Mouse (Mus musculus) monocyte, adult 5-6 weeks (primary cell): ENCODE results near the gene Stab2. TPM values are rescaled to one million over a fixed set of nuclear protein-coding genes. Genes with fewer than 3 reads are reported as not detected.

Experiments used
- ATAC-seq: fragments of 153-309, 156-312 bp; replicated peaks from 2 replicates; pipeline ENCODE4 v1.8.0; 2017; ENCODE audit warnings: mild to moderate bottlenecking; ENCODE audit not compliant: low TSS enrichment, insufficient number of reproducible peaks, severe bottlenecking, poor library complexity, low FRiP score
- total RNA-seq: library from RNA; stranded (forward); fragments of 200-1000, 200-491, 200-594 nt; gene quantifications from 3 replicates; pipeline ENCODE4 v1.2.3, GENCODE M21; 2017

Stab2 gene
- total RNA-seq, 1 experiment from 2014 or later, result not detected

DNA sequence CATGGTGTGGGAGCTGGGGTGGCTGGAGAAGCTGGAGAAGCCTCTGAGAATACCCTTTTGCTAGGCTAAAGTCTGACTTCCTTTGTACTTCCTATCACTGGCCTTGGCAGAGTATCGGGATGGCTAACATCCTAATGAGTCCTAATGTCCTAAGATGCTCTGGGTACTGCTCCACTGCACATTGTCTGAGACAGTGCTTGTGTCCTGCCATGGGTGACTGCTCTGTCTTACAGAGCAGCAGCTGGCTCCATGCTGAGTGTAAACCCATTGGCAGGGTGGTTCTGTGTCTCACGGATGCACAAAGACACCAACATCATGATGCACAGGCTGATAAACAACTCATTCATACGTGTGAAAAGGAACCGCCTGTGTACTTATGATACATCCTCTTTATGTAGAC, 158.7 kb downstream of the Stab2 start:
- no peak for ATAC-seq

DNA sequence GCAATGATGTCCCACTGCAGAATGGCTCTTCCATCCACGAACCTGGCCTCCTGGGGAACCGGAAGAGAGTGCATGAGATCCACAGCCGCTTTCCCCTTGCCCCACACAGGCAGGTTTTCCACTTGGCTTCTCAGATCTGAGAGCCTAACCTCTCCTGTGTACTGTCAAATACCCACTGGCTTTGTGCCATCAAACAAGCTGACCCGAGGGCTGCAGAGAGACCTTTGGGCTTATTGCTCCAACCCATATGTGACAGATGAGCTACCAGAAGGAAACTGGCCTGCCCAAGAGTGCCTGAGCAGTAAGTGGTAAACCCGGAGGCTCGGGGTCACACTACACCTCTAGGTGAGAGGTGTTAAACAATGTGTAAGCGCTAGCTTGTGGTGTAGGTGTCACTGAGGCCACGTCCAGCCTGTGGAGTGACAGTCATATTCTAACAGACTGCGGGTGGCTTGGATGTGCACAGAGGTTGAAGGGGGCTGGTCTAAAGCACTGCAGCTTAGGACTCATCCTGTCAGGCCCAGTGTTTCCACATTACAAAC, 160.8 kb downstream of the Stab2 start:
- peak; percentile 68 for ATAC-seq

DNA sequence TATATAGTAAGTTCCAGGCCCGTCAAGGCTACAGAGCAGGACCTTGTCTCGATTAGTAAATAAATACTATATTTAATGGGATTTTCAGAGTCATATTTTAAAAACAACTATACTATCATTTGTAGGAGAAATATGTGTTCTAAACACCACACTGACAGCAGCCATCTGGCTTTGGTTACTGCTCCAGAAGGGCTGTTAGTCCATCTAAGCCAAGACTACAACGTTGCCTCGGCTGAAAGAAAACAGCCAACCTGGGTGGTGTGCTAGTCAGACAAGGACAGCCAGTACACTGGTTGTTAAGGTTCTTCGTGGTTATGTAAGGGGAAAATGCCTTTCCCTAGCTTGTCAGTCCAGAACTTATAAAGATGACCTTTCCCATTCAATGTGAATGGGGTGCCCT, 165.2 kb downstream of the Stab2 start:
- ATAC-seq, result no peak

DNA sequence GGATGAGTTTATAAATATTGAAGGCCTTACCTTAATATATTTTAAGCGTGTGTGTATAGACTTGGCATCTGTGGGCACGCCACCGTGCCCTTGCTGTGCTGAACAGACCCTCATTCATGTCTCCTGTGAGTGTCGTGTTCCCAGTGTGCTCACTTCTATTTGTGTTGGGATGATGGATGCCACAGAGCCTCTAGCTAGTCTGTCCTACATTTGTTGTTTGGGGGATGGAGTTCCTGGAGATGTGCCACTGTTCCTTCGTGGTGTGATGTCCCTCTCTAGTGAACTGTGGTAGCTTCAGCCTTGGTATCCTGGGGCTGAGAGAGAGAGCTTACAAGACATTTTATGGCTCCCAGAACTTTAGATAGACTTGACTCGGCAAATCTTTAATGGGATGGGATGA, 169.0 kb downstream of the Stab2 start:
- ATAC-seq, result no peak

DNA sequence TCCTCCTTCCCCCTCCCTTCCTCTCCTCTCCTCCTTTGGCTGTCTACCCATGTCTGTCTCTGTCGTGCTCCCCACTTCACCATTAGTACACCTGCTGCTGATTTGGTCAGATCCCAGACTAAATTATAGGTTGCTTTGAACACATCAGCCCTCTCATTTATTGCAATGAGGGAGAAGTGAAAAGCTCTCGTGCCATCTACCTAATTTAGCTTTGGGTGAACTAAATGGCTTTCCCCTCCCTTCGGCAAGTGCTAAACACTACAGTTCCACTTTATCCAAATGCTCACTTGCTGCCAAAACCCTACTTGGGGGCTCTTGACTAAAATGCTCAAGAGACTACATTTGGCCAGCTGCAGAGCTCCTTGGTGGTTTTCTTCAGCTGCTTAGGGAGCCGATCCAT, 171.0 kb downstream of the Stab2 start:
- ATAC-seq, result no peak

DNA sequence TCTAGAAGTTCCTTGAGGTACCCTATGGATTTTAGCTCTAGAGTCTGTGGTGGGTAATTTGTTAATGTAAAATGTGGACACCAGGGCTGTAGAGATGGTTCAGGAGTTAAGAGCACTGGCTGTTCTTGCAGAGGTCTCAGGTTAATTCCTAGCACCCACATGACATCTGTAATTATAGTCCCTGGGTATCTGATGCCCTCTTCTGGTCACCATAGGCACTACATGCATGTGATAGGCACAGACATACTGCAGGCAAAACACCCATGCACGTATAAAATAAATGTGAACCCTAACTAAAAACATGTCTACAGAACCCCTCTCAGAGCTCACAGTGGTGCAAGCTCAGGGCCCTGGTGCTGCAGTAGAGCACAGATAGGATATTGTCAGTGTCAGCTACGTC, 178.3 kb downstream of the Stab2 start:
- ATAC-seq, result no peak

DNA sequence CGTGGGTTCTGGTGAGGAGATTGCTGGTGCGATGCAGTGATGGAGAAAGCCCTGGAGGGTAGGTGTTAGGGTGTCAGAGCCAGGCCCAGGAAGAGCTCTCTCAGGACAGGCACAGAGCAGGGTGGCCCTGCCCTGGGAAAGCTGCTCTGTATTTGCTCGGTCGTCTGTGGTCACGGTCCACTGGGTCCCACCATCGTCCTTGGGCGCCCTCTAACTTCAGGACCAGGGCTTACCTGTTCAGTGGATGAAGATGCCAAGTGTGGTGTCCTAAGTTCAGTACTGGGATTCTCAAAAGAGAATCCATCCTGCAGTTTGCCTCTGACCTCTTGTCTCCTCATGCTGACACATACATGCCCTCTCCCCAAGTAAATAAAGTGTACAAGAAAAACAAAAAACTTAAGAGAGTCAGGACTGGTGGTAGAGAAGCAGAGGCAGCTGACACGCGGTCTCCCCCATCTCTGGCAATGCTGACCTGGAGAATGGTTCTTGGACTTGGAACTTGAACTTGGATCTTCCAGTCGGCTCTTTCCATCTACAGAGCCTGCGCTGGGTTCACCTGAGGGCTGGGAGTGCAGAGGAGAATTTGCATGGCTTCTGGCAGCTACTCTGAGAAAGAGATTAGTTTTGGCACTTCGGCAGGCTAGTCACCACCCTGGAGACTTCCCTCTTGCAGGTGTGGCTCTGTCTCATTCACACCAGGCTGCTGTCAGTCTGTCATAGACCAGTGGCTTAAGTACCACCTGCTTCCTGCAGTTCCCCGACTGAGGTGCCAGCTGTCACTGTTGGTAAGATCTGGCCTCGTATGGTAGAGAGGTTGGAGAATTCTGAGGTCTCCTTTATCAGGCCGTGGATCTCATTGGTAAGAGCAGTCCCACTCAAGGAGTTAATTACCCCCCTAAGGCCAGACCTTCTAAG, 179.3 kb downstream of the Stab2 start:
- no peak for ATAC-seq

DNA sequence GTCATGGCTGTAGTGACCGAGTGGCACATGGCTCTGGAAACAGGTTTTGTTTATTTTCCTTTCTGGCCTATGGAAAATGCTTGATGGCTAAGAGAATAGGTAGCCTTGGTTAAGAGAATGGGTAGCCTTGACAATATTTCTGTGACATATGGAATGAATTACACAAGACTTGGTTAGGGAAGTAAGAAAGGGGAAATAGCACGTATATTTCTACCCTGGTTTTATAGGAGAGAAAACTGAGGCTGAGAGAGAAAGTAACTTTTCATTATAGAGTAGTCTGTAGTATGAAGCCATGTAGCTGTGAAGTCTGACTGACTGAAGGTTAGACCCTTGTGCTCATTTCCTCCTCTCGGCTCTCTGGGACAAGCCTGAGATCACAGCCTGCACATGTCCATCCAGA, 180.9 kb downstream of the Stab2 start:
- ATAC-seq, result no peak

DNA sequence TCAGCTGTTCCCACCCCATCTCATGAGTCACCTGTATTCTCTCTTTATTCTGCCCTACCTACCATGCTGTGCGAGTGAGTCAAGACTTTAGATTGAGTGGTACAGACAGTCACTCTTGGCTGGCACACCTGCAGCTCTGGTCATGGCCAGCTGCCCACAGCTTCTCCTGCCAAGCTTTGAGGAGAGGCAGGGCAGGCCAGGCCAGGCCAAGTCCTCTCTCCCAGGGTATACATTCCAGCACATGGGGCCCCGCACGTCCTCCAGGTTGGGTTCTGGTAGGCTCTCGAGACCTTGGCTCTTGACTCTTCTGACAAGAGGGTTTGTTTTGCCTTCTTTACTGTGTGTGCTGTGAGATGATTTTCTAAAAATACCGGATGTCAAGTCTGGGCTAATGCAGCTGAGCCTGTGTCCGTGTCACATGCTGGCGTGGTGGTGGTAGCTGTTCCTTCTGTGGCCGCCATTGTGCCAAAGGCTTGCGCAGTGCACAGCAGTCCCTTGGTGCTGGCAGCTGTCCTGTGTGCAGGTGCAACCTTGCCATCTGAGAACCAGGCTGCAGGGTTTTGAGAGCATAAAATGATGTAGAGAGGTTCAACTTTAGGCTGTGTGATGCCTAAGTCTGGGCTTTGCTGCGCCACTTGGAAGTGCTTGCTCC, 181.8 kb downstream of the Stab2 start:
- ATAC-seq, result no peak; the same call in 1 of the 2 replicates

DNA sequence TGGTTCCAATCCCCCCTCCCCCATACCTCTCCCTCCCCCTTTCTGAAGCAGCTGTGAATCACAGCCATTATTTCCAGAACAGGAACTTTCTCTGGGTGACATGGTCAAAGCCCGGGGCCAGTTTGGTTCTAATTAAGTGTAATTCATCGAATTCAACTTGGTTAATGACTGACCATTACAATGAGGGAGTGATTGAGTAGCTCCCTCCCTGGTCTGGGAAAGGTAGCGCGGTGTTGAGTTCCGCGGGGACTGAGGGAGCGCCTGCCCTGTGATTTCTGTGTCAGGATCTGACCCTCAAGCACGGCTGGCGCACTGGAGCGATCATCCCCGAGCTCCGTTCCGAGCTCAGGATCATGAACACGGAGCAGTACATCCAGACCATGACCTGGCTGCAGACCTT, 183.0 kb downstream of the Stab2 start:
- ATAC-seq, result no peak

DNA sequence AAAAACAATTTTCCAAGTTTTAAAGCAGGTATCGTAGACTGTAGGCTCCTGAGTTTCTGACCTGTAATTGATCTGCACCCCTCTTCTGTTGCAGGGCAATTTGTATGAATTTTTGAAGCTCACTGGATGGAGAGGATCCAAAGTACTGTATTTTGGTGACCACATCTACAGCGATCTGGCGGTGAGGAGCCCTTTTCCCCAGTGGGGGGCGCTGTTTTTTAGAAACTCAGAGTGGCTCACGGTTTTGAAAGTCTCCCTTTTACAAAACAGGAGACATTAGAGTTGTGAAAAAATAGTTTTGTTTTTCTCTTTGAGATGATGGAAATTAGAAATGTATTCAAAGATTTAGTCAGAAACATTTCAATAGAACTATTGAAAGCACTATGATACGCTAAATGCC, 183.7 kb downstream of the Stab2 start:
- no peak for ATAC-seq

DNA sequence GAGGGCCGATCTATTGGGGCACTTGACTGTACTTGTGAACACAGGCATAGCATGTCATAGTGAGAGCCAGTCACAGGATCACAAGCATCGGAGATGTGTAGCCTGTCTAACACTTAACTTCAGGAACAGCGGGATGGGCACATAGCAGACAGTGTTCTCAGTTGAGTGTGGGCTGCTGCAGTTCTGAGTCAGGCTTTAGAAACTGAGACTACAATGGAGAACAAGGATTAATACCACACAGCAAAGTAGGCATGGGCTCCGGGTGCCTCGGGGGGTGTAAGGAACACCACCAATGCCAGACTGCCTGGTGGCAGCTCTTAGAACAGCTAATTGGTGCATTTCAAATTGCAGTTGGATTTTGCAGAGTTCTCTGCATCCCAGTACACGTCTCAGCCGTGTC, 186.8 kb downstream of the Stab2 start:
- no peak for ATAC-seq

DNA sequence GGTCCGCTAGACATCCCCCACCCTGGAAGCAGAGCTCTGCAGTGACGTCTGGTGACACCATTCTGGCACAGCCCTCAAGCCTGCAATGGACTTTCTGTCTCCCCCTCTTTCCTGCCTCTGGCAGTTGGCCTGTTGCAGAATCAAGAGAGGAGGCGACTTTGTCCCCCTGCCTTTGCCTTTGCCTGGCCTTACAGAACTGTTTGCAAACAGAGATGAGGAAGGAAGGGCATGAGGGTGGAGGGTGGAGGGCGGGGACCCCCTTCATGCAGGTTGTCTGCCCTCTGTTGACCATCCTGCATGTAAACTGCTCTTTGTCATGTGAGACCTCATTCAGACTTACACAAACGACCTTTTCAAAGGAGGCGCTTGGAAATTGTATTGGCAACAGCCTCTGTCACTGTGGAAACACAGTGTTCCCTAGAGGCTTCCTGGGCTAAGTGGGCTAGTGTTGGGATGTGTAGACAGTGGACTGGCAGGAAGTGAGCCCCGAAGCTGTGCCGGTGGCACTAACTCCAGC, 188.1 kb downstream of the Stab2 start:
- no peak for ATAC-seq

DNA sequence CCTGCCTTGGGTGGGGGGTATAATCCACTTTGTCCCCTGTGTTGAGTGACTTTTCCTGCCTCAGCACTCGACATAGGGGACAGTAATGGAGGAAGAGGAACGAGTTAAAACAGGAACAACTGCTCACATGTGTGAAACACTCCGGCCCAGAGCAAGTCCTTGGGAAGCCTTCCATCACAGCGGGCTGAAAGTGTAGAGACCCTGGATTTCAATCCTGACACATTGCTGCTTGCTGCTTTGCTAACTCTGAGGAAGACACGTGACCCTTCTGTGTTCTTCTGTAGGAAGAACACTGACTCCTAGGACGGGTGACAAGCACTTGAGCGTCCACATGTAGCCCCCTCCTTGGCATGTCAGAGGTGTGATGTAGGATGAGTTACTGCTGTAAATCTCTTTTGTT, 192.7 kb downstream of the Stab2 start:
- no peak for ATAC-seq

DNA sequence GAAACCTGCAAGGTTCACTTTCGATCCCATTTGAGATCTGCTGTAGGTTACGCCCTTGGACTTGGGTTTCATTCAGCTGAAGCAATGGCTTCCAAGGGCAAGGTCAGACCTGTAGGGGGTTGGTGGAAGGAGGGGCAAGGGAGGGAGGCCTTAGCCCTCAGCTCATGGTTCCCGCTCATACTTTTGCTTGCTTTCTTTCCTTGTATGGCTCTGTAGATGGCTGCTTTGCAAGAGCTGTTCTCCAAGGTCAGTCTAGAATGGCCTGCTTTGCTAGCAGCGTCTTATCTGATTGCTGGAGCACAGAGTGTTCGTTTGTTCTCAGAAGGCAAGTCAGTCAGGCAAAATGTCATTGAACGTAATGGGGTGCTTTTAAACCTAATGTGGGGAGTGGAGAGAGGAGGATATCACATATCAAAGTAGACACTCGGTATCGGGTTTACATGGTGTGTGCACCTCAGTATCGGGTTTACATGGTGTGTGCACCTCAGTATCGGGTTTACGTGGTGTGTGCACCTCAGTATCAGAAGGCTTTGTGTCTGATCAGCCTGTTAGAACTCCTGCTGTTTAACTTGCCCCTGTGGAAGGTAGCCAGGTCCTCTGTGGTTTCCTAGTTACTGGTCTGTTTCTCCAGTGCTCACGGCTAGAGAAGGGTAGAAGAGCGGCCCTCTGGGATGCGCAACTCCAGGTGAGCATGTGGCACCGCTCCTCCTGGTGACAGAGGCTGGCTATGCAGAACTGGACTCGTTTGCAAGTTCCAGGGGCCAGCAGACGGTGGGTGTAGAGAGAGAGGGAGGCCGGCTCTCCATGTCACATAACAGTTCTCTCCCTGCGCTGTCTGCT, 193.3 kb downstream of the Stab2 start:
- ATAC-seq, result no peak

DNA sequence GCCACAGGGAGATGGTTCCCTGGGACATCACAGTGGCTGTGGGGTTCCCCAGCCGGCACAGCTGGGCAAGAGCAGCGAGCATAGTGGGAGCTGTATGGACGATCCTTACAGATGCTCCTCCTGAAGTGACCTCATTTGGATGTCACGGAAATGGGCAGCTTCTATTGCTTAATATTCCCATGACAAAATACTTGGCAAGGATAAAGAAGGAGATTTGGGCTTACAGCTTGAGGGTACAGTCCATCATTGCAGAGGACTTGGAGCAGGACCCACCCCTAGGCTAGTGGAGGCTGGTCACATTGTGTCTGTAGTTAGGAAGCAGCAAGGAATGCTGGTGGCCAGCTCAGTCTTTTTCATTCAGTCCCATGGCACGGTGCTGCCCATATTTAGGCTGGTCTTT, 197.2 kb downstream of the Stab2 start:
- ATAC-seq, result no peak

DNA sequence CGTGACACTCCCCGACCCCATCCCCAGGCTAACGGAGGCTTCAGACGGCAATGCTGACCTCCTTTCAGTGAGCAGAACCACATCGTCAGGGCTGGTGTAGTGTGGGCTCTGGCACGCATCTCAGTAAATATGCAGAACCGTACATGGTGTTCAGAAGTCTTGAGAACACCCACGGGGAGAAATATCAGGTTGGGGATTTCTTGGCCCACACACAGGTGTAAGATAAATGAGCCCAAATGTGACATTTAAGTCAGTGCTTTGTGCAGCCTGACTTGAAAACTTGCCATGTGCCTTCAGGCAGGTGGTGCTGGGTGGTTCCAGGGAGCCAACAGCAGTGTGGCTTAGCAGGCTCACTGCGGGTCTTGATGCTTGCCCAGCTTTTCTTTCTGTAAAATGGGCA, 197.8 kb downstream of the Stab2 start:
- no peak for ATAC-seq

DNA sequence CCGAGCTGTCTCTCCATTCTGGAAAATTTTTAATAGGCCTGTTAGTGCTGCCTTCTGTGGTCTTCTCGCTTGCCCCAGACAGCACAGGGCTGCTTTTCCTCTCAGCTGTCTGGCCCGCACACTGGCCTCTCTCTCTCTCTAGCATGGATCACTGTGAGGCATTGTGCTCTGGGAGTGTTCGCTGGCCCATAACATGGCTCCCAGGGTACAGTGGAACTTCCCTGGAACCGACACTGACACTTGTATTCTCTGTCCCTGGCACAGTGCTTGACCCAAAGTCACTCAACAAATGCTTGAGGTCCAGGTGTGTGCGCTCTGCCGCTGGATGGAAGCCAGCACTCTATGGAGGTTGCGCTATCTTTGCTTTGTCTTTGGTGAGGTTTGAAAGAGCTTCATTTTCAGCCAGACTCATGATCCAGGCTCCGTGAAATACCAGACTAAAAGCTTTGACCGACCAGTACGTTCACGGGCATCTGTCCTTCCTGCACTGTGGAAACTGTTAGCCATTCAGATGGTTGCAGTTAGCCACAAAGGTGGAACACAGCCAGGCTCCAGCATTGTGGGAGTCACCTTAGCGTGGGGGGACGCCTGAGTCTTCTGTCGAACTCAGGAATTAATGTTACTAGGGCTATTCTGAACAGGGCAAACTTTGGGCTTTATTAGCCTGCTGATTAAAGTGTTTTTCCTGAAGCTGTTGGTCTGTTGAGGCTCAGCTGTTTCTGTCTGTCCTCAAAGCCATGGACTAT, 199.6 kb downstream of the Stab2 start:
- ATAC-seq, result no peak
